Mouse (Mus musculus) erythroblast, embryonic 14.5 days (primary cell): ENCODE measurements around the gene Tmcc2. TPM values are rescaled to one million over a fixed set of nuclear protein-coding genes. Genes with fewer than 3 reads are reported as not detected.
A peak's percentile ranks its signal among the peaks of the same experiment; 100 is the strongest.

Source experiments
- H3K27me3 ChIP-seq: 2 replicates; pipeline ENCODE4 v1.6.1; 2012; ENCODE audit warnings: inconsistent platforms; ENCODE audit not compliant: control insufficient read depth
- H3K36me3 ChIP-seq: 2 replicates; pipeline ENCODE4 v1.6.1; 2012; ENCODE audit warnings: mild to moderate bottlenecking, inconsistent platforms; ENCODE audit not compliant: control insufficient read depth
- H3K4me1 ChIP-seq: 2 replicates; pipeline ENCODE4 v1.6.1; 2012; ENCODE audit warnings: inconsistent platforms; ENCODE audit not compliant: control insufficient read depth
- H3K4me3 ChIP-seq: replicated peaks from 2 replicates; pipeline ENCODE3; 2012; ENCODE audit warnings: moderate library complexity, mild to moderate bottlenecking, inconsistent platforms
- H3K9me3 ChIP-seq: 2 replicates; pipeline ENCODE4 v1.6.1; 2012; ENCODE audit warnings: low read length, inconsistent platforms, mixed read lengths; ENCODE audit not compliant: control insufficient read depth
- GATA1 ChIP-seq: IDR thresholded peaks from 2 replicates; pipeline ENCODE4 v1.6.1; 2012; ENCODE audit warnings: low read length, inconsistent platforms, mixed read lengths
- TAL1 ChIP-seq: IDR thresholded peaks from 3 replicates; pipeline ENCODE4 v1.6.1; 2012; ENCODE audit warnings: low read length, inconsistent platforms, mixed read lengths
- polyA plus RNA-seq: library from polyadenylated mRNA; stranded (reverse); fragments of >175 nt; gene quantifications from 2 replicates; pipeline ENCODE4 v1.2.3, GENCODE M21; 2012

Tmcc2 gene
- polyA plus RNA-seq, 1 experiment: 495 TPM

DNA sequence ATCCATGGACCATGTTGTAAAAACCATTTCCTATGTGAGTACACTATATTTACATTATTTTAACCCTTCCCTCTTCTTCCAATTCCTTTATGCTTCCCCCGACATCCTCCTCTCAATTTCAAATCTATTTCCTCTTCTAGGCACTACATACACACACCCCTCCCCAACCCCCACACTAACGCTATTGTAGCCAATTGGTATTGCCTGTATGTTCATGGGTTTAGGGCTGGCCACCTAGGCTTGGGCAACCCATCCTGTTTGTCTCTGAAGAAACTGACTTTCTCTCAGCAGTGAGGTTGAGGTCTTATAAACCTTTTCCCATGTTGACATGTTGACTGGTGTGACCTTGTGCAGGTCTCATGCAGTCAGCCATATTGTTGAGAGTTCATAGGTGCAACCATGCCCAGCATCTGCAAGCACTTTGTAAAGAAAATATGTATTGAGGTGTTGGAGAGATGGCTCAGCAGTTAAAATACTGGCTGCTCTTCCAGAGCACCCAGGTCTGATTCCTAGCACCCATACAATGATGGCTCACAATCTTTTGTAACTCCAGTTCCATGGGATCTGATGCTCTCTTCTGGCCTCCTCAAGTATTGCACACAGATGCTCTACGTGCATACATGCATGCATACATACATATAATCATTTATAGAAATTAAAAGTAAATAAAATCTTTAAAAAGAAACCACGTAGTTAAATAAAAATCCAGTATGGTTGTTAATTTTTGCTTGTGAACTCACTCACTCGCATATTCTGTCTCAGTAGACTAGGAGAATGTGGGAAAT is 32.0 kb upstream of the Tmcc2 start:
- H3K4me3 ChIP-seq: no peak overlapping the region
- H3K4me1 ChIP-seq: peaks cover 20% of the 10 kb centered on the region
- TF ChIP-seq TAL1 (no peak), GATA1 (no peak)
- H3K27me3 ChIP-seq: no peaks in the 10 kb centered on the region
- H3K36me3 ChIP-seq: peaks cover 8% of the 10 kb centered on the region
- H3K9me3 ChIP-seq: no peaks in the 10 kb centered on the region

DNA sequence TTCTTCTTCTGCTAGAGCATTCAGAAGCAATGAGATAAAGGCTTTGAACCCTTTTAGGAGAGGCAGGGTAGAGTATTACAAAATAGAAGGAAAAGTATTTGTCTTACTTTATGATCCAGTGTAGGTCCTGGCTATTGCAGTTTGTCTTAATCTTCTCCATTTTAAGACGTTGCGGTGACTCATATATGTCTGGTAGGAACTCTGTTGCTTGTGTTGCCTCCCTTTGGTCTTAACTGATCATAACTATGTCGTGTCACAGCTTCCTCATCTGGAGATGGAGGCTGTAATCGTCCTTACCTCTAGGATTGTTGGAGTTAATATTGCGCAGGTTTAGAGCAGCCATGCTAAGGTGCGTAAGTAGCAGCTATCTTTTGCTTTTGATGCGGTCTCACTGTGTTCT is 29.6 kb upstream of the Tmcc2 start:
- H3K4me1 ChIP-seq: peaks cover 41% of the 10 kb centered on the region
- TF ChIP-seq GATA1 (no peak), TAL1 (no peak)
- H3K4me3 ChIP-seq: no peak overlapping the region
- H3K9me3 ChIP-seq: no peaks in the 10 kb centered on the region
- H3K27me3 ChIP-seq: no peaks in the 10 kb centered on the region
- H3K36me3 ChIP-seq: peaks cover 8% of the 10 kb centered on the region

DNA sequence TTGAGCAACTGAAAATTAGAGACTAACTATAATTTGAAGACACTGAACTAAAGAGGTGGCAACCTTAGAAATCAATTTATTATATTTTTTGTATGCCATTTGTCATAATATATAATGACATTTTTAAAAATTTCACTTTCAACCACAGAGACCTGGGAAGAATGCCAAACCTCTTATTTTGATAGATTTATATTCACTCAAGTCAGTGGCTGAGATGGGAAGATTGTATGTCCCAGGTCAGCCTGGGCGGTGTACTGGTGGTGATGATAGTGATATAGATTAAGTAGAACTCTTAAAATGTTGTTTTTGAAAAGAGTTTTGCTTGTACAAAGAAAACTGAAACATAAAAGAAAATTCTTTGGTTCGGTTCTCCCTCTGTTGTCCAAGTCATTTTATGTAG is 29.1 kb upstream of the Tmcc2 start:
- Histone ChIP-seq H3K4me1 (peaks cover 41% of the 10 kb centered on the region), H3K9me3 (no peaks in the 10 kb centered on the region), H3K4me3 (no peak overlapping the region), H3K27me3 (no peaks in the 10 kb centered on the region), H3K36me3 (peaks cover 8% of the 10 kb centered on the region)
- no peak for TF ChIP-seq TAL1
- no peak for TF ChIP-seq GATA1

DNA sequence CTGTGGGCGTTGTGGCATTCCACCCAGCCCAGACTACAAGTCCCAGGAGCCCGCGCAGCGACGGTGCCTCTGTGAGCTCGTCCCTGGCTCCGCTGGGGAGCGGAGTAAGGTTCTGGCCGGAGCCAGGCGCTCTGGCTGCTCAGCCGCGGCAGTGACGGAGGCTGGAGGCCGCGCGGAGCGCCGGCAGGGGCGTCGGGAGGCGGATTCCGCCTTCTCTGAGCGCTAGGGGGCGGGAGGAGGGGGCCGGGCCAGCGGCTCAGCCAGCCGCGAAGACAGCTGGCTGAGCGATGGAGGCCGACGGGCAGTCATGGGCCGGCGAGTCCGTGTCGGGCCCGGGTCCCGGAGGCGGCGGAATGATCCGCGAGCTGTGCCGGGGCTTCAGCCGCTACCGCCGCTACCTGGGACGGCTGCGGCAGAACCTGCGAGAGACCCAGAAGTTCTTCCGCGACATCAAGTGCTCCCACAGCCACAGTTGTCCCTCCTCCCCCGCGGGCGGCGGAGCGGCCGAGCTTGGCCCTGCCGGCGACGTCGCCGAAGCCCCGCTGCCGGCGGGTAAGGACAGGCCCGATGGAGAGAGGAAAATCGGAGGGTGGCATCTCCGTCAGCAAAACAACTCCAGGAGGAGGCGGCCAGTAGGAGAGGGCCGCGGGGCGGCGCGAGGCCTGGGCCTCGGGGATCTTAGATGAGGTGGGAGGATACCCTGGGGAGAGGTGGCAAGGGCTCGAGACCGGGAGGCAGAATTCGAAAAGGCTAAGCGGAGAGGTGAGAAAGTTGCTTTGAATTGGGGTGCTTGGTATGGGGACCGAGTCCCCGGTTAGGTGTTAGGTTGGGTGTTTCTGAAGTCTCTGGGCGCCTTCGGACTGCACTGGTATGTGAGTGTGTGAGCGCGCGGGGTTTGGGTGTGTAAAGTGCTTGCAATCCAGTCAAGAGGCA is 26.5 kb upstream of the Tmcc2 start, which contains the start of gene Dstyk:
TSS of gene Dstyk (plus strand) at position 237 of the 933 bp plus-strand sequence.
- Histone ChIP-seq H3K4me3 (peak within 1 kb of the TSS; percentile 92), H3K27me3 (no peaks in the 10 kb centered on the region), H3K9me3 (no peaks in the 10 kb centered on the region), H3K4me1 (peaks cover 41% of the 10 kb centered on the region), H3K36me3 (peaks cover 3% of the 10 kb centered on the region)
- TF ChIP-seq GATA1: no peak
- no peak for TF ChIP-seq TAL1

DNA sequence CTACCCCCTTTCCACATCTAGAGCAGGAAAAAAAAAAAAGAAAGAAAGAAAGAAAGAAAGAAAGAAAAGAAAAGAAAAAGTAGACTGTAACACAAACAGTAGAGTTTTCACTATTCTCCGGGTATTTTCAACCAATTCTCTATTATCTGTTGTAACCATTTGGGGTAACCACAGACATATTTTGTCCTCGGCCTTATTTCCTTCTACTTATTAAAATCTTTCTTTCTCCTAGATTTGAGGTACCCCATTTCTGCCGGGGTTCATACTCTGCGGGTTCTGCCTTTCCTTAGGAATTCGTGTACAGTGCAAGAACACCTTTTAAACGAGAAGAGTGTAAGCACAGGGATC is 25.8 kb upstream of the Tmcc2 start:
- TF ChIP-seq TAL1: no peak
- TF ChIP-seq GATA1: no peak

DNA sequence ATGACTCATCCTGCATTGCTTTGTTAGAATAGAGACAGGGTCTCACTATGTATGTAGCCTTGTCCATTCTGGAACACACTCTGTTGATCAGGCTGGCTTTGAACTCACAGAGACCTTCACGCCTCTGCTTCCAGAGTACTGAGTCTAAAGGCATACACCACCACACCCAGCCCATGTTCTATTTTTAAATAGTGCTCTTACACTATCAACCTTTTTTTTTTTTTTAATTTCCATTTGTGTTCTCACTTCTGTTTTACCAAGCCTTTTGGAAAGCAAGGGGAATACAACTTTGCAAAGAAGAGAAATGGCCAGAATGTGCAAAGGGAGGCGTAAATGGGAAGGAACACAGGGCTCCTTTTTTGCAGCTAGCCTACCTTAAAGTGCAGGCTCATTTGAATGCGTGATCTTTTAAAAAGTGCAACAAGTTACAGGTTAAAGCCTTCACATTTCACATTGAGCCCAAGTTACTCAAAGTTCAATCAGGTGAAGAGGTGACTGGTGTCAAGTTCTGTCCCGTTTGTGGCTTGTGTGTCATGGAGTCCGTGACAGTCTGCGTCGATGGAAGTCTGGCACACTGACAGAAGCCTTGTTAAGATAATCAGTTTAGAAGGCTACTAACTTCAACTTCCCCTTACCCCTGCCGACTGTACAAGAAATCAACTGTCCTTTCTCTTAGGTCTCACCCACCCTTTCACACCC is 25.3 kb upstream of the Tmcc2 start:
- TF ChIP-seq GATA1 (no peak), TAL1 (no peak)
- Histone ChIP-seq H3K27me3 (no peaks in the 10 kb centered on the region), H3K36me3 (no peaks in the 10 kb centered on the region; the same call in 1 of the 2 replicates), H3K4me3 (peak overlapping the region; percentile 92), H3K9me3 (no peaks in the 10 kb centered on the region), H3K4me1 (peaks cover 40% of the 10 kb centered on the region)

More for the DNA sequence above, 25.8 kb upstream of the Tmcc2 start:
- H3K4me1 ChIP-seq: peaks cover 40% of the 10 kb centered on the region
- H3K27me3 ChIP-seq: no peaks in the 10 kb centered on the region
- no peaks in the 10 kb centered on the region for H3K9me3 ChIP-seq
- no peaks in the 10 kb centered on the region; the same call in 1 of the 2 replicates for H3K36me3 ChIP-seq
- H3K4me3 ChIP-seq: peak overlapping the region; percentile 92

DNA sequence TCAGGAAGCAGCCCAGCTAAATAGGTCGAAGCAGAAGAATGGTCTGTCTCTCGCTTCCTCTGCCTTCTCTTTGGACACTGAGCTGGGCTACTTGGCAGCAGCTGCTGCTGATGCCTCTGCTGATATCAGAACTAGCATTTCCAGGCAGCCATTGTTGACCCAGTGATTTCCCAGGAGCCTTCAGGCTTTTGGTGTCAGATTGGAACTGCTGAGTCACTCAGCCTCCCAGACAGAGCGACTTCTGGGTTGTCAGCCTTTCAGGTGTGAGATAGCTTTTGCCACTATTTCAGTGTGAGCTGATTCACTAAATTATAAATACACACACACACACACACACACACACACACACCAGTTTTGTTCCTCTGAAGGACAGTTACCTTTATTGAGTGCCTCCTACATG is 19.6 kb upstream of the Tmcc2 start:
- TF ChIP-seq GATA1: no peak
- no peak for TF ChIP-seq TAL1
- H3K4me1 ChIP-seq: peaks cover 7% of the 10 kb centered on the region

DNA sequence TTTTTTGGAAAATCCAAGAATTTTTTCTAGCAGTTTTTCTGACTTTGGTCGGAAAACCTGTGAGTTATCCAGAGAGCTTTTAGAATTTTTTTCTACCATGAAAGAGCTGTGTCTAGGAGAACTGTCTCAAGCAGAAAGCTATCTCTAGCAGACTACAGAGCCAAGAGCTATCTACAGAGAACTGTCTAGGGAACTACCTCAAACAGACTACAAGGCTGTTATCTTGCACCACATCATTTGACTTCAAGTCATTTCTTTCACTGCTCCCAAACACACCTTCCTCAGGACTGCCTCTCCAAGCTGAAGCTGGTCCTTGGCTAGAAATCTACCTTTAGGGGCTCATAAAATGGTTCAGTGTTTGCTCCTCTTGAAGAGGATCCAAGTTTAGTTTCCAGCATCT is 10.8 kb upstream of the Tmcc2 start:
- no peak for TF ChIP-seq GATA1
- TF ChIP-seq TAL1: no peak
- Histone ChIP-seq H3K9me3 (peaks cover 2% of the 10 kb centered on the region; the same call in 1 of the 2 replicates), H3K4me3 (no peak overlapping the region), H3K4me1 (peaks cover 3% of the 10 kb centered on the region), H3K36me3 (no peaks in the 10 kb centered on the region), H3K27me3 (peaks cover 6% of the 10 kb centered on the region; the same call in 1 of the 2 replicates)

More for the DNA sequence above, 19.6 kb upstream of the Tmcc2 start:
- Histone ChIP-seq H3K27me3 (no peaks in the 10 kb centered on the region), H3K36me3 (no peaks in the 10 kb centered on the region), H3K9me3 (0 out of 2 replicates have a peak, but pooled peaks cover 2% of the 10 kb centered on the region), H3K4me3 (no peak overlapping the region)
